Mouse (Mus musculus) cerebellum, postnatal 25 days (tissue): ENCODE results near the gene Gne.

Experiments used
- DNase-seq, 2 experiments: peaks; one replicate each; pipeline ENCODE4 v3.0.0; 2021; ENCODE audit warnings: mixed read lengths in 2 of 2

Gene Gne

GRCm38 (mm10) chr4:44083945-44084344 lies at the start of gene Gne:
TSS of gene Gne (minus strand) at chr4:44084177.
- DNase-seq, result no peak

- no peak for DNase-seq
Observed at GRCm38 (mm10) chr4:44126805-44127204, 42.8 kb upstream of the Gne start.

DNA sequence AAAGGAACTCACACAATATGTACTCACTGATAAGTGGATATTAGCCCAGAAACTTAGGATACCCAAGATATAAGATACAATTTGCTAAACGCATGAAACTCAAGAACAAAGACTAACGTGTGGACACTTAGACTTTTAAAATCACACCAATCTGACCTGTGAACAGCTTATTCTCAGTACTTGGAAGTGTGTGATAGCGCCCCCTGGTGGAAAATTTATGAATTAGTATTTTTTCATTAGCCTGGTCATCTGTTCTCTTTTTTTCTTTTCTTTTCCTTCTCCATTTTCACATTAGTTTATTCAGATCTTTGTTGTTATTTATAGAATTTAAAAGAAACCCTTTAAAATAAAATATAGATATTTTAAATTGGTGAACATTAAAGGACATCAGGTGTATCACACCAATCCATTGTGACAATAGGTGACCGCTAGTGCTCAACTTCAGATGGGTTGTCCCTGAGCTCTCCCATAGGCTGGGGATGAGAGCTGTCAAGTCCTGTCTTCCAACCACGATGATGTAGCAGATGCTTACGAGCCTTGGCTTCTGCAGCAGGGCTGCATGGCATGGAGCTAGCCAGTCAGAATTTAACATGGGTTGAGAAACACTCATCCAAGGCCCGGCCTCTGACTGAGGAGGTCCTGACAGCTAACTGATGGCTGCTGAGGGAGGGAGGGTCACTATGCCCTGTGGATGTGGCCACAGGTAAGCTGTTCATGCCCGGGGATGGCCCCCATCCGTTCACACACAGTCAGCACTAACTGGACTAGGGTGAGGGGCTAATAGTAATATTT lies 35.6 kb upstream of the Gne start:
- peak; percentile 16 to 28 for DNase-seq

DNA sequence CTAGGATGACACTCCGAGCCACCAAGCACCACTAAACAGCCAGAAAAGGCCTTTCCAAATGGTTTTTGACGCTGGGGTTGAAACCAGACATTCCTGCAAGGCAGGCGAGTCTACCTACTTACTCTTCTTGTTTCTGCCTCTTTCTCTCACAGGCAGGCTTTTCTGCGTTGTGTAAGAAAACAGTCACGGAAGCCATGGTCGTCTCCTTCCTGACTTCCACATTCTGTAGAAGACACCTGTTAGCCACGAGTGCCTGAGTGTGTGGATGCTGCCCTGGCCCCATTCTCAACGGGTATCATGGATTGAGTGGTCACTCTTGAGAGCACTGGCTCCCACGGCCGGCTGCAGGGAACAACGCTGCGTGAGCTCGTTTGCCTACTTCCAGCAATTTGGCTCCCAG lies 31.1 kb upstream of the Gne start:
- no peak for DNase-seq

- DNase-seq, result no peak
Observed at GRCm38 (mm10) chr4:44113393-44114138, 29.6 kb upstream of the Gne start.

DNA sequence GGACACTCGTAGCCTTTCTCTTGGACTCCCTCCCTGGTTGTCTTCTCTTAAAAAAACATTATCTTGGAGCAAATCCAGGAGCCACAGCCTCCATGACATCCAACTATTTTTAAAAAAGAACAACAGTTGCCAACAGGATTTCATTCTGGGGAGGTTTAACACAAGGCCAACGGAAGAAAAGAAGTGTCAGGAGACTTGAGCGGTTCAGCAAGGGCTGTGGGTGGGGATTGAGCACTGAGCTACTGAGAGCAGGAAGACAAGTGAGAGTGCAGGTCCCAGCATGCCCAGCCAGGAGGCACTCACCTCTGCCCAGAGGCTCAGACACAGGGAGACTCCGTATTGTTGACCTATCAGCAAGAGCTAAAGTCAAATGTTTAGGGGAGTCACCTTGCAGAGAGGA lies 28.8 kb upstream of the Gne start:
- no peak for DNase-seq

- no peak for DNase-seq
Observed at GRCm38 (mm10) chr4:44110771-44111170, 26.8 kb upstream of the Gne start.

DNA sequence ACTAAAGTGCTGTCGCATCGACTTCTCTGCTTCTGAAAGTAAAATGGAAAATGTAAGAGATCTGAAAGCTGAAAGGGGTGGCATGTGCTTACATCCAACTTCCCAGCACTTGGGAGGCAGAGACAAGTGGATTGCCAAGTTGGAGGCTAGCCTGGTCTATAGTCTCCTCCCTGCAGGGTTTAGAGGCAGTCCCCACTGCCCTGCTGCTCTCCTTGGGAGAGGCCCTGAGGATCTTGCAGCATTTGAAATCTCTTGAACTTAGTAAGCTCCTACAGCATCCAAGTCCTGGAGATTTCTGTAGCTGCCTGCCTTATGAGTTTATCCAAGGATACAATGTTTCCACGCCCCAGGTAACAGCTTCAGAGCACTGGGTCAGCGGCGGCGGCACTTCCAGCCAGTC lies 24.3 kb upstream of the Gne start:
- no peak for DNase-seq

DNA sequence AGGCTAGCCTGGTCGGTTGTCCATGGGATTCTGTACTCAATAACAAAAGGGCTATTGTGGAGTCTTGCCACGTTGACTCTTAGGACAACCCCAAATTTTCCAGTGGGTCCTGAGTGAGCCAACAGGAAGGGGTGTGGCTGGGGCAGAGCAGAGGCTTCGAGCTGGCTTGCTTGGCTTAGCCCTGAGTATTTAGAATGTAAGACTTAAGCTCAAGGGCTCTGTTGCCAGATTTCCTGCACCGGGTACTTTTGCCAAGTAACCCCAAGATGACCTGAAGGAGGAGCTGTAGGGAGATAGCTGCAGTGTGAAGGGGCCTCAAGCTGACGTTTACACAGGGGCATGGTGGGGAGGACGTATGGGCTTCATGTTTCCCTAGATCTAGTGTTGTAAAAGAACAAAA lies 23.4 kb upstream of the Gne start:
- DNase-seq, result no peak

DNA sequence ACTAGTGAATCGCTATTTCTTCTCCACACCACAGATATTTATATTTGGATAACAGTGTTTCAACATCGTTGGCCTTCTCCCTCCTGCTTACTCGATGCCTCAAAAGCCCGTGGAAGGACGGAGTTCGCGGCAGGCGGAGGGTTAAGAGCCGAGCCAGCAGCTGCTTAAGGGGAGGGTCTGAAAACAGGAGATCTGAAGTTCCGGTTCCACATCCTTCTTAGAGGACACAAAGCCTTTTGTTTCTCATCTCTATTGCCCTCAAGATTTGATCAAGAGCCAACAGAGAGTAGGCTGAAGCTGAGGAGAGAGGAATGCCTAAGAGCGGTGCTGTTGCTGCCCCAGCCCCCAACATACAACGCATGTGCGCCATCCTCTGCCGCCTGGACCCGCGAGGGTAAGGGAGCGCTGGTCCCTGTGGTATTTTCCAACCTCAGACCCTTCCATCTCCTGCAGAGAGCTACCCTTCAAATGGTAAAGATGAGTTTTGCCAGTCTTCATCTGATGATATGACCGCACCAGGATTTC lies 22.4 kb upstream of the Gne start:
- no peak for DNase-seq

DNA sequence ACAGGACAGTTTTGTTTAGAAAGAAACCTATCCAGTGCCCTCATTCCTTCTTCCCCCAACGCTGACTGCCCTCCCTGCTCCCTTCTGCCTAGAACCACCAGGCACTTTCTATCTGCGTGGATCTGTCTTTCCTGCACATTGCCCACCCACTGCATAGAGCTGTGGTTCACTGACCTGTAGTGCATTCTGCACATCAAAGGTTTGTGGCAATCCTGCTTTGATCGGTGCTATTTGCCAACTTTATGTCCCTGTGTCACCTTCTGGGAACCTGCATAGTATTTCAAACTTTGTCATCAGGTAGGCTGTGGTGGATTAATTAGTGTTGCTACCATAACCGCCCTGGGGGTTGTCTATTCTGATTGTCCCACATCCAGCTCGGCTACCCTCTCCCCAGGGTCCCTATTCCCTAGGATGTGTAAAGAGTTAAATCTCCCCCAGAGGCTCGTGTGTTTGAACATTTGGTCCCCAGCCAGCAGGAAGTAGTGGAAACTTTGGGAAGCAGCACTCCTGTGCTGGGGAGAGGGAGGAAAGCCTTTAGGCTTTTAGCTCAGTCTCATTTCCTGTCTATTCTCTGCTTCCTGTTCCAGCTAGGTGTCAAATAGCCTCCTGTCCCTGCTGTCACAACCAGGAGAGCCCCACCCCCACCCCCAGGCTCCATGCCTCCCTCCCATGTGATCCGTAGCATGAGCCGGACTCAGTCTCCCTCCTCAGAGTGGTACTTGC lies 20.4 kb upstream of the Gne start:
- DNase-seq, result no peak

GRCm38 (mm10) chr4:44103620-44104019 lies 19.6 kb upstream of the Gne start:
- no peak for DNase-seq

- no peak for DNase-seq
Observed at GRCm38 (mm10) chr4:44097576-44098335, 13.8 kb upstream of the Gne start.

- no peak for DNase-seq
Observed at GRCm38 (mm10) chr4:44094475-44094874, 10.5 kb upstream of the Gne start.

DNA sequence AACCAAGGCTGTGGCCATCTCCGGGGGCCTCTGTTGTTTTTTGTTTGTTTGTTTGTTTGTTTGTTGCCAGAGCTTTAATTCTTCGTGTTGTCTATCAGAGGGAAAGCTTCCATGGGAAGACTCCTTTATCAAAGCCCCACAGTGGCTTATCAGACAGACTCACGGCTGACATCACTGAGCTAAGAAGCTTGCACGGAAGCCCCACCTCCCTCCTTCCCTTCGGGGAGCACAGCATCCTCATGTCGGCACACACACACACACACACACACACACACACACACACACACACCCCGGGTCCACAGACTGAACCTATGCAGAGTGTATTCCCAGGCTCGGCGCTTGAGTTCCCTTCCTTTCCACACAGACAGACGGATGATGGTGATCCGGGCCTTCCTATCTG lies 8.4 kb upstream of the Gne start:
- no peak for DNase-seq

- no peak for DNase-seq
Observed at GRCm38 (mm10) chr4:44085566-44085965, 1.6 kb upstream of the Gne start.

DNA sequence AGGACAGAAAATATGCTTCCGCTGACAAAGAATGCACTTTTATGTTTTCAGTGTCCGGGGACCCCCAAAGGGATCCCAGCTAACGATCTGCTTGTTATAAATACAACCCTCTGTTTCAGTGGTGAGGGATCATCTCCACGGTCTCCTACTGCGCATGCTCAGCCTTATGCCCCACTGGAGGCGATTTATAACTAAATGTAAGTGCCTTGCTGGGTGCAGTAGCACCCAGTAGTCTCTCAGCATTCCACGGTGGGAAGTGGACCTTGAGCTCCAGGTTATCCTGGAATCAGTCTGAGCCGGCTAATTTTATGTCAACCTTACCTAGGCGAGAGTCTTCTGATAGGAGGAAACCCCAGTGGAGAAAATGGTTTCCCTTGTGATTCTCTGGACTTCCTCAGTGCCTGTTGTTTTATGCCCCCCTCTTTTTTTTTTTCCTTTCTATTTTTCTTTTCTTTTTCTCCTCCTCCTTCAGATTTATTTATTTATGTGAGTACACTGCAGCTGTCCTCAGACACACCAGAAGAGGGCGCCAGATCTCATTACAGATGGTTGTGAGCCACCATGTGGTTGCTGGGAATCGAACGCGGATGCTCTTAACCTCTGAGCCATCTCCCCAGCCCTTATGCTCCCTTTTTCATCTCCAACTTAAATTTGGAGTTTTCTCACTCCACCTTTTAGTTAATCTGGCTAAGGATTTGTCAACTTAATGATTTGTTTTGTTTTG lies 787 bp upstream of the Gne start:
- no peak for DNase-seq

DNA sequence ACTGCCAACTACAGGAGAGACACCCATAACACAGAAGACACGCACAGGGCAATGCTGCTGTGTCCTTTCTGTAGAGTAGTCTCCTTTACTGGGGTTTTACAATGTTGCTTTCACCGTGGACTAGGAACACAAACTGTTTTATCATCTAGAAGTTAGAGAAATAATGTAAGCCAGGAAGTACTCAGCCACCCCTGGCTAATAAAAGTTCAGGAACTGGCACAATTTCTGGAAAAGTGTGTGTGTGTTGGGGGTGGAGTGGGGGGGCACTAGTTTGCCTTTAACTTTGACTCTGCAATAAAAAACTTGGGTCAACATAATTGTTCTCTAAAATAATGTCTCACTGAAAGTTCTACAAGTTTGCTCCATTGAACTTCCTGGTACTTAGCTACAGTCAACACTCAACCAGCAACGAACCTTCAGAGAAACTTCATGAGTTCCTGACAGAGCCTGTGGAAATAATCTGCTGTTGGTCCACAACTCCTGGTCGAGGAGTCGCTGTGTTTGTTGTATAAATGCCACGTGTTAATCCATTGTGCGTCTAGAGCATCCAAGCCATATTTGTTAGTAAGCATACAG lies 5.5 kb downstream of the Gne start:
- no peak for DNase-seq

- no peak for DNase-seq
Observed at GRCm38 (mm10) chr4:44074422-44074821, 9.6 kb downstream of the Gne start.

- no peak for DNase-seq
Observed at GRCm38 (mm10) chr4:44073799-44074198, 10.2 kb downstream of the Gne start.

GRCm38 (mm10) chr4:44072873-44073441 lies 11.0 kb downstream of the Gne start:
- DNase-seq, result no peak
